Mouse (Mus musculus): ENCODE results near the gene Gm15319. TPM values are rescaled to one million over a fixed set of nuclear protein-coding genes. Genes with fewer than 3 reads are reported as not detected.
"Not testable (repeated sequence)": the region's sequence is repeated elsewhere in the genome, so short reads cannot be mapped to it uniquely, and the experiment has no call there.

Gm15319 gene
- polyA plus RNA-seq, 1 experiment from 2014 or later, result 0.22 TPM

GRCm38 (mm10) chr8:20380590-20381238 lies 17.7 kb upstream of the Gm15319 start:
- 80% methylated on average over 7 of the region's 7 CpGs for WGBS
- not testable (repeated sequence) for H3K27ac ChIP-seq (ENCODE audit: poor library complexity, severe bottlenecking); H3K4me2 ChIP-seq; H3K4me1 ChIP-seq (replicated peaks); H3K36me3 ChIP-seq; H3K9ac ChIP-seq; H3K4me3 ChIP-seq; H3K27me3 ChIP-seq (replicated peaks); H3K9me3 ChIP-seq (replicated peaks)
- ATAC-seq (ENCODE audit: insufficient number of reproducible peaks, low FRiP score), result peak; percentile 77

- H3K9ac ChIP-seq; H3K27me3 ChIP-seq (replicated peaks); H3K4me3 ChIP-seq; H3K4me1 ChIP-seq (replicated peaks); H3K27ac ChIP-seq (ENCODE audit: poor library complexity, severe bottlenecking); H3K9me3 ChIP-seq (replicated peaks); H3K36me3 ChIP-seq; H3K4me2 ChIP-seq: not testable (repeated sequence)
- 88% methylated on average over 1 of the region's 4 CpGs for WGBS
- peak; percentile 59 for ATAC-seq (ENCODE audit: insufficient number of reproducible peaks, low FRiP score)
Observed at GRCm38 (mm10) chr8:20379650-20380436, 16.8 kb upstream of the Gm15319 start.

- H3K4me2 ChIP-seq; H3K9ac ChIP-seq; H3K36me3 ChIP-seq; H3K9me3 ChIP-seq (replicated peaks); H3K4me3 ChIP-seq; H3K27ac ChIP-seq (ENCODE audit: poor library complexity, severe bottlenecking); H3K4me1 ChIP-seq (replicated peaks); H3K27me3 ChIP-seq (replicated peaks): not testable (repeated sequence)
- ATAC-seq (ENCODE audit: insufficient number of reproducible peaks, low FRiP score), result peak; percentile 84
- 71% methylated on average over 4 of the region's 8 CpGs for WGBS
Observed at GRCm38 (mm10) chr8:20378786-20379649, 16.0 kb upstream of the Gm15319 start.

- H3K36me3 ChIP-seq; H3K9me3 ChIP-seq (replicated peaks); H3K4me1 ChIP-seq (replicated peaks); H3K9ac ChIP-seq; H3K27me3 ChIP-seq (replicated peaks); H3K27ac ChIP-seq (ENCODE audit: poor library complexity, severe bottlenecking); ATAC-seq (ENCODE audit: insufficient number of reproducible peaks, low FRiP score); H3K4me2 ChIP-seq; H3K4me3 ChIP-seq: not testable (repeated sequence)
- WGBS, result 79% methylated on average over 6 of the region's 8 CpGs
Observed at GRCm38 (mm10) chr8:20378353-20378752, 15.3 kb upstream of the Gm15319 start.

- H3K4me3 ChIP-seq; H3K27me3 ChIP-seq (replicated peaks); H3K36me3 ChIP-seq; H3K4me1 ChIP-seq (replicated peaks); H3K9ac ChIP-seq; H3K4me2 ChIP-seq; H3K27ac ChIP-seq (ENCODE audit: poor library complexity, severe bottlenecking); ATAC-seq (ENCODE audit: insufficient number of reproducible peaks, low FRiP score); H3K9me3 ChIP-seq (replicated peaks): not testable (repeated sequence)
- WGBS, result no CpG with 5 or more reads among the region's 3 CpGs
Observed at GRCm38 (mm10) chr8:20375698-20376097, 12.7 kb upstream of the Gm15319 start.

GRCm38 (mm10) chr8:20356386-20356785 lies 6.6 kb downstream of the Gm15319 start:
- not testable (repeated sequence) for H3K4me2 ChIP-seq; H3K36me3 ChIP-seq; H3K4me3 ChIP-seq; H3K9me3 ChIP-seq (replicated peaks); H3K27ac ChIP-seq (ENCODE audit: poor library complexity, severe bottlenecking); ATAC-seq (ENCODE audit: insufficient number of reproducible peaks, low FRiP score); H3K4me1 ChIP-seq (replicated peaks); H3K9ac ChIP-seq; H3K27me3 ChIP-seq (replicated peaks)
- WGBS, result 79% methylated on average over 5 of the region's 5 CpGs

GRCm38 (mm10) chr8:20353579-20353978 lies 9.4 kb downstream of the Gm15319 start:
- H3K36me3 ChIP-seq; H3K4me1 ChIP-seq (replicated peaks); ATAC-seq (ENCODE audit: insufficient number of reproducible peaks, low FRiP score); H3K27ac ChIP-seq (ENCODE audit: poor library complexity, severe bottlenecking); H3K27me3 ChIP-seq (replicated peaks); H3K9ac ChIP-seq; H3K4me2 ChIP-seq; H3K4me3 ChIP-seq; H3K9me3 ChIP-seq (replicated peaks): not testable (repeated sequence)
- WGBS, result 77% methylated on average over 2 of the region's 3 CpGs

GRCm38 (mm10) chr8:20302759-20303158 lies 60.3 kb downstream of the Gm15319 start:
- not testable (repeated sequence) for ATAC-seq (ENCODE audit: insufficient number of reproducible peaks, low FRiP score); H3K27me3 ChIP-seq (replicated peaks); H3K9ac ChIP-seq; H3K4me2 ChIP-seq; H3K4me1 ChIP-seq (replicated peaks); H3K27ac ChIP-seq (ENCODE audit: poor library complexity, severe bottlenecking); H3K9me3 ChIP-seq (replicated peaks); H3K4me3 ChIP-seq; H3K36me3 ChIP-seq
- 83% methylated on average over 5 of the region's 6 CpGs for WGBS

- not testable (repeated sequence) for H3K9me3 ChIP-seq (replicated peaks); H3K36me3 ChIP-seq; ATAC-seq (ENCODE audit: insufficient number of reproducible peaks, low FRiP score); H3K27me3 ChIP-seq (replicated peaks); H3K27ac ChIP-seq (ENCODE audit: poor library complexity, severe bottlenecking); H3K4me1 ChIP-seq (replicated peaks); H3K9ac ChIP-seq; H3K4me2 ChIP-seq; H3K4me3 ChIP-seq
- WGBS, result 68% methylated on average over 4 of the region's 4 CpGs
Observed at GRCm38 (mm10) chr8:20300042-20300441, 63.0 kb downstream of the Gm15319 start.

GRCm38 (mm10) chr8:20297939-20298505 lies 65.0 kb downstream of the Gm15319 start:
- H3K36me3 ChIP-seq; H3K27ac ChIP-seq (ENCODE audit: poor library complexity, severe bottlenecking); H3K9me3 ChIP-seq (replicated peaks); H3K4me1 ChIP-seq (replicated peaks); ATAC-seq (ENCODE audit: insufficient number of reproducible peaks, low FRiP score); H3K9ac ChIP-seq; H3K4me3 ChIP-seq; H3K4me2 ChIP-seq; H3K27me3 ChIP-seq (replicated peaks): not testable (repeated sequence)
- WGBS, result 80% methylated on average over 12 of the region's 13 CpGs

Data from heart, embryonic 12.5 days (tissue).